Mouse (Mus musculus) liver, adult 2 months (tissue): ENCODE measurements around the gene Ldhc.

ENCODE experiments used
- CTCF ChIP-seq: fragments of 200-500 bp; IDR thresholded peaks from 2 replicates; pipeline ENCODE4 v1.5.1; 2011; ENCODE audit warnings: low read depth, low read length, control low read depth
- POLR2A ChIP-seq: fragments of 200-500 bp; IDR thresholded peaks from 2 replicates; pipeline ENCODE4 v1.6.1; 2011; ENCODE audit warnings: low read length, control low read depth; ENCODE audit not compliant: insufficient read depth; ENCODE audit errors: extremely low read depth

DNA sequence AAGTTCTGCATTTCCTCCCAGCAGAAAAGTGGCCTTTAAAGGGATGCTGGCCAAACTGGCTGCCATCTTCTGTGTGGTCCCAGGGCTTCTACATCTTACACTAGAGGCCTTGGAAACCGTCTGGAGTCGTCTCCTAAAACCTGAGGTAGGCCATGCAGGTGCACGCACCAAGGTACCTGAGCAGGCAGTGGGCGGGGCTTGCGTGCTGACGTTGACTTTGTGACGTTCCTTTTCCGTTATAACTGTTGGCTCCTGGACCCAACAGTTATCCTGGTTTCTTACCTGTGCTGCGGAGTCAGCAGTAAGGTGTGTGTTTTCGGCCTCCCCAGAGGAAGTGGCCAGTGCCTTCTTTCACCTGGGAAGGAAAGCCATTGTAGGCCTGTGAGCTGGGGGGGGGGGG lies at the start of gene Ldhc:
- no peak for TF ChIP-seq CTCF
- no peak for TF ChIP-seq POLR2A
